Mouse (Mus musculus): ENCODE measurements around the gene Sds. TPM values are rescaled to one million over a fixed set of nuclear protein-coding genes. Genes with fewer than 3 reads are reported as not detected.
A peak's percentile ranks its signal among the peaks of the same experiment; 100 is the strongest.

Sds gene
- total RNA-seq (2021), result 3.5 and 28.1 TPM in 2 replicates
- long read RNA-seq, experiment 1, partial matches to known transcripts, result 0 of 3 reads
- long read RNA-seq, experiment 1, other reads (novel, unspliced or antisense), result 2 of 3 reads
- long read RNA-seq, experiment 2, transcript Sds-201 (8 exons, 1,207 nt), result major isoform, 26 of 35 reads
- long read RNA-seq, experiment 2, partial matches to known transcripts, result 5 of 35 reads
- long read RNA-seq, experiment 2, other reads (novel, unspliced or antisense), result 4 of 35 reads

DNA sequence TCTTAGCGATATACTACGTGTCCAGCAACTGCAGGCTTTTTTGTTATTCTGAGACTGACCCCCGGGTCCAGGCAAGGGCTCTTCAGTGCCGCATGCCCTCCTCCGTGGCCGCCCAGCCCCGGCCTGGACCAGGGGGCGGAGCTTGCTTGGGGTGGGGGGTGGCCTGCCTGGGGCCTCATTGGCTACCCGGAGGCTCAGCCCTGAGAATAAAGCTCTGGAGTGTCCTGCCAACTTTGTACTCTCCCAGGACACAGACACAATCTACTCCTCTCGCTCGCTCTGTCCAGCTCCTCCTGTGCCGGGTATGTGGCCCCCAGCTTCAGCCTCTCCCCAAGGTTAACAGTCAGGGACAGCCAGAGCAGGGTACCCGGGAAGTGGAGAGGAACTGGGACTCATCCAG lies at the start of gene Sds:
Sds (plus strand) TSS at position 231 of the 400 bp plus-strand sequence.
- peak; percentile 33 for DNase-seq

DNA sequence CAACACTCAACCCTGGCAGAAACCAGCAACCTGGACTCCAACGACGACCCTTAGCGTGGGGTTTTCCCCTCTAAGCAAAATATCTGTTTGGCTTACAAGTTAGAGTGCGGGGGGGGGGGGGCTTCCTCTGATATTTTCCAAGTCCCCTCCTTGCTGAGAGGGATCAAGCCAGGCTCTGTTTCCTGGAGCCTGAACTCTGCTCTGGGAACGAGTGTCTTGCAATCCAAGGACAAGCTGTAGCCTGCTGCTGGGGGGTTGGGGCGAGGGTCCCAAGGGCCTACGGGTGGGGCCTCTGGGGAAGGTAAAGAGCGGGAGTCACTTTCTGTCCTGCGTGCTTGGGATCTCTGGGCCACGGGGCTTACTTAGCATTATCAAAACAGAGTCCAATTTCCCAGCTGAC lies 49.8 kb upstream of the Sds start:
- DNase-seq, result no peak

DNA sequence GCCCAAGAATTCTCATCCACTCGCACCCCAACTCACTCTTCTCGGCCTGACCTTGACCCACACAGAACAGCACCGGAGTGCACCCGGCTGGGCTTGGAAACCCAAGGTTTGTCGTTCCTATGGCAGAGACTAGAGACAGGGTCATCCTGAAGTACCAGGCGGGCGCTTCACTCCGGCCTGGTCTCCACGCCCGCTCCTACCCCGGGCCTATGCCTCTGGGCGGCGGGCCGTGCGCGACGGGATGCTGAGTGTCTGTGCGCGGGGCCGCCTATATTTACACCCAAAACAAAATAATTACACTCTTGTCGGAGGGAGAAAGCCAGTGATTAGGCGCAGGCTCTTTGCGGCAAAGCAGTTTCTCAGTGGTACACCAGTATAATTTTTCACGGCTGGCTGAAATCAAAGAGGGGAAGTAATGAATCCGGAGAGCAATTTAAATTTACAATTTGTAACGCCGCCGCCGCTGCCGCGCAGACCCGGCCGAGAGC lies 48.8 kb upstream of the Sds start:
- DNase-seq, result no peak

DNA sequence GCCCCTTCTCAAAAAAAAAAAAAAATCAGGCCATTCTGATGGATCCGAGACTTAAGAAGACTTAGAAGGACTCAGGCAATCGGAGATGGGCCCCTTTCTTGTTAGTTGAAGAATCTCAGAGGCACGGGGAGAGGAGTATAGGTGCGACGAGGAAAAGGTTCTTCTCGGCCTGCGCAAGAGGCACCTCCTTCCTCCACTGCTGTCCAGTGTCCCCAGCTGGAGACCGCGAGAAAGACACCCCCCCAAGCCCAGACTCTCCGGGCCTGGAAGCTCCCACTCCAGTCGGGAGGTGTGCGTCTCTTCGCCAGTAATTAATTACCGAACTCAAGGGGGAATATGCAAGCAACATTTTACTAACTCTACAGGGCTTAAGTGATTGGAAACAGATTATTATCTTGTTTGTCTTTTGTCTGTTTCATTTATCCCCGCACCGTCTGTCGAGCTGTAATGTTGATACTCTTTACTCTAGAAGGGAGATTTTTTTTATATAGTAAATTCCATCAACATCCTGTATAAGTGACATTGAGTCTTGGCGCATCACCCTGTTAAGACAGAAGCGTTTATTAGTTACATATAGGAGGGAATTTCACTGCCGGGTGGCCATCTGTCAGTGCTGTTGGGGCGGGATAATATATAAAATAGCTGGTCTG lies 48.0 kb upstream of the Sds start:
- DNase-seq, result no peak

DNA sequence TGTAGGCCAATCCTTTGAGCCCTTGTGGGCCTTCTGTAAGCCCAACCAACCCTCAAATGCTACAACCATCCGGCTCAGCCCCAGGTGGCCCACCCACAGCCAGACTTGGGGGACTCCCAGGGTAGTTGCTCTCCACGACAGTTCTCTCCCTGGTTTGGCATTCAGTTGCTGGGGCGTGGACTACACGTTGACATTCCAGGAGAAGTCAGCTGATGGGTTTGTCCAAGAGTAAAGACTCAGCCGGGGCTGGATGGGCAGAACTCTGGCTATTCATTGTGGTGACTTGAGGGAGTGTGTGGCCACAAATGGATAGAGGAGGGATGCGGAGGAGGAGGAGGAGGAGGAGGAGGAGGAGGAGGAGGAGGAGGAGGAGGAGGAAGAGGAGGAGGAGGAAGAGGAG lies 47.3 kb upstream of the Sds start:
- DNase-seq, result no peak

DNA sequence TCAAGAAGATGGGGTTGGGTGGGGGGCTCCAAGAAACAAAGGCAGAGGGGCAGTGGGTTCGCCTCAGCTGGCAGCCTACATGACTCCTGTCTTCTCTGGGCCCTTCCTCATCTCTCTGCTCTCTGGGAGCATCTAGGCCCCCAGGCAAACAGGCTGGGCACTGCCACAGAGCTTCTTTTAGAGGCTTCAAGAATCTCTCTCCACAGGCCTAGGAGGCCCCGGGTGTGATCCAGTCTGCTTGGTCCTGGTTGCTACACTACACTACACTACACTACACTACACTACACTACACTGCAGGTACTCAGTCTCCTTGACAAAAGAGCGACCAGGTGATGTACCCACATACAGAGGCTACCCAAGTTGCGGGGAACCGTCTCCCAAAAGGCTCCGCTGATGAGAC lies 46.6 kb upstream of the Sds start:
- DNase-seq, result no peak

DNA sequence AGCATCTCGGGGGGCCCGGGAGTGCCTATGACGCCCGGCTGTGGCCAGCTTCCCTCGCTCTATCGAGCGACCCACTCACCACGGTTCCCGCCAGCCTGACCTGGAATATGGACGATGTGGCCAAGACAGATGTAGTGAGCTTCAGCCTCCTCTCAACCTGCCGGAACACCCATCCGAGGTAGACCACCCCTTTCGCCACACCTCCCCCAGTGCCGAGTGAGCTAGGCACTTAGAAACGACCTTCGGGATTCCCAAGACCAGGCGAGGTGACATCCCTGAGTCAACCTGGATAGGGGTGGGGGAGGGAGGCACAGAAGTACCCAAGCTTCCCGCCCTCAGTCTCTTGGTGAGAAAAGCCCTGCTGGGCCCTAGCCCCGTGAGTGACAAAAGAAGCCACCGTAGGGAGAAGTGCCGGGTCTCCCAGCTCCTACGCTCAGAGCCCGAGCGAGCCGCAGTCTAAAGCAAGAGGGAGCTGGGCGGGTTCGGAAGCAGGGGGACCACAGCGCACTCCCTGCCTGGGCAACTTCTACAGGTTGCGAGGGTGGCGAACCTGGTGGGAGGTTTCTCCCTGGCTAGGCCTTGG lies 45.2 kb upstream of the Sds start:
- DNase-seq, result no peak

DNA sequence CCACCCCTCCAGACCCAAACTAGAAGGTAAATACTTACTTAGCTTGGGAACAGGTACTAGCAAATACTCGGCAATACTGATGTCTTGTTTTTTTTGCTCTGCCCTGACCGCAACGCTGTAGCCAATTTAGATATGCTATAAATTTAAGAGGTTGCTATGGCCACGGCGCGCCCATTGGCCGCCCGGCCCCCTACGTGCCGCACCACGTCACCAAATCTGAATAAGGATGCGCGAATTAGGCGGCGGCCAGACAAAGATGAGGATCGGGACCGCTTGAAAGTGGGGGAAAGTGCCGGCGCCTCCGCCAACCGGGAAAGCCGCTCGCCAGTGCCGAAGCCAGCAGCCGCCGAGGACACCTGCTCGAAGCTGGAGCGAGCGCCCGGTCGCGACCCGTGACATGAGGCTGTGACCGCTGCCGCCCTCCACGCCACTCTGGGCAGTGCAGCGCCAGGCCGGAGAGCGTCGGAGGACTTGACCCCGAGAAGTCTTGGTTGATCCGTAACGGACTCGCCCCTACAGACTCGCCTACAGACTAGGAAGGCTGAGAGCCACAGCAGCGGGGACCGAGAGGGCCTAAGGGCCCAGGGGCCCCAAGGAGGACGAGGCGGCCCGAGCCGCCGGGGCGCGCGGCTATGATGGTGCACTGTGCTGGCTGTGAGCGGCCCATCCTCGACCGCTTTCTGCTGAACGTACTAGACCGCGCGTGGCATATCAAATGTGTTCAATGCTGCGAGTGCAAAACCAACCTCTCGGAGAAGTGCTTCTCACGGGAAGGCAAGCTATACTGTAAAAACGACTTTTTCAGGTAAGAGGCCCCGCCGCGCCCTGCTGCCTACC lies 44.5 kb upstream of the Sds start, which contains the start of gene Lhx5:
Lhx5 (plus strand) TSS at position 51 of the 837 bp plus-strand sequence.
- no peak for DNase-seq

DNA sequence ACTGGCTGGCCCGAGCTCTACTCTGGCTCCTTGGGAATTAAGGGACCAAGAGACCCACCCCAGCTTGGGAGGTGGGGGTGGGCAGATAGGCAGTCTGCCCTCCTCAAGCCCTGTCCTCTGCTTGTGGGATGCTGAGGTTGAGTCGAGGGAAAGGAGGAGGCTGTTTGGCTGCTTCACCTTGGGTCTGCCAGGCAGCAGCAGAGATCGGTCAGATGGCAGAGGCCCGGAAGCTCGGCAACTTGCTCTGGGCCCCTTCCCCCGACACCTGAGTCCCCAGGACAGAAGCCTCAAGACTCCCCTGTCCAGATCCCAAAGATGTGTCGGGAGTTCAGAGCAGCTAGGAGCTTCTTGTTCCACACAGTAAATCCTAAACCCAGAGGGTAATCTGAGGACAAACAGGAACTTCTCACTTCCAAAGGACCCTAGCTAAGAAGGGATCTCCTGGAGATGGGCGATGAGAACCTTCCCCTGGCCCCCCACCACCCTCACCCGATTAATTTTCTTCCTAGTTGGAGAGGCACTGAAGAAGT lies 43.8 kb upstream of the Sds start:
- DNase-seq, result no peak

DNA sequence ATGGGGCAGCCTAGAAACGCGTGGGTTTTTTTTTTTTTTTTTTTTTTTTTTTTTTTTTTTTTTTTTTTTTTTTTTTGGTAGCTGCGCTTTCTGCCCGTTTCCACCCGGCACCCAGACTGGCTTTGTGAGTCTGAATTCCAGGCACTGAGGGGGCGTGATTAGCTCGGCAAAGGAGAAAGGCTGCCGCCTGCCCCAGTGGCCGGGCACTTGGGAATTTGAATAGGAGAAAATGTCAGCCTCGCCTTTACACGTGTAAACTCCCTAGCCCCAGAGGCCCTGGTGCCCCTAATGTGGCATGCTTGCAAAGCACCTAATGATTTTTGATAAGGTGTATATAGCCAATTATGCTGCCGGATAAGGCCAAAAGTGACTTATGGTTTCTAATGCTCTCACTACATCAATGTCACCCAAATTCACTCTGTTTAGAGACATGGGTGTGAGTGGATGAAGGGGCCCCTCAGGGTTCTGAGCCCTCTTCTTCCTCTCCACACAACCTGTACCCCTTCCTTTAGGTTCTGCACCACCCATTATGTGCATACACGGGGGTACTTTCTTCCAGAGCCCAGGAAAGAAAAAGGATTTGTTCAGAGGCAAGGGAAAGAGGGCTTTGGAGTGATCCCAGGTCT lies 43.1 kb upstream of the Sds start:
- DNase-seq, result no peak

DNA sequence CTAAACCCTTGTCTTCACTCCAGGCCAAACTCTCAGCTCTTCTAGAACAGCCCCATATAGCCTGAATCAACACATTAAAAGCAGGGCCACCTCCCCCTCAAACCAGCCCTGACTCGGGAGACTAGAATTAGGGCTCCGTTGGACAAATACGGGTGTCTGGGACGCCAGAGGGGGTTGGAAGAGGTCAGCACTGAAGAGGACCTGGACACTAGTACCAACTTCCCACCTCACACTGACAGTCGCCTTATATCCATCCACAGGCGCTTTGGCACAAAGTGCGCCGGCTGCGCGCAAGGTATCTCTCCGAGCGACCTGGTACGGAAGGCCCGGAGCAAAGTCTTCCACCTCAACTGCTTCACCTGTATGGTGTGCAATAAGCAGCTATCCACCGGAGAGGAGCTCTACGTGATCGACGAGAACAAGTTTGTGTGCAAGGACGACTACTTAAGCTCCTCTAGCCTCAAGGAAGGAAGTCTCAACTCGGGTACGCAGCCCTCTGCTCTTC lies 42.0 kb upstream of the Sds start:
- DNase-seq, result no peak

DNA sequence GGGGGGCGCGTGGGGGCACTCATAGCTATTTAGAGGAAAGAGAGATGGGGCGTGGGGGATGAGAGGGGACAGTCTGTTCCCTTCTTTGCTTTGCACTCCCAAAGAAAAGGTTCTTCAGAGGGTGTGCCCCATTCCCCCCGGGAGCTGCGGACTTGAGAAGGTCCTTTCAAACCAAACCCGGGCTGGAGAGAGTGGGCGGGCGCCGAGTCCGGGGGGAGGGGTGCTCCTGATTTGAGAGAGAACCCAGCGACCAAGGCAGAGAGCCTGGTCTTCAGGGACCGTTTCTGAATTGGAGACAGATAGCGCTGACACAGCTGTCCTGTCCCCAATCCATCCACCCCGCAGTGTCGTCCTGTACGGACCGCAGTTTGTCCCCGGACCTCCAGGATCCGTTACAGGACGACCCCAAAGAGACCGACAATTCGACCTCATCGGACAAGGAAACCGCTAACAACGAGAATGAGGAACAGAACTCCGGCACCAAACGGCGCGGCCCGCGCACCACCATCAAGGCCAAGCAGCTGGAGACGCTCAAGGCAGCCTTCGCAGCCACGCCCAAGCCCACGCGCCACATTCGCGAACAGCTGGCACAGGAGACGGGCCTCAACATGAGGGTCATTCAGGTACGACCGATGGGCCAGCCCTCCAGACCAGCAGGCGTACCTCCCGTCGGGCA lies 41.2 kb upstream of the Sds start:
- no peak for DNase-seq

DNA sequence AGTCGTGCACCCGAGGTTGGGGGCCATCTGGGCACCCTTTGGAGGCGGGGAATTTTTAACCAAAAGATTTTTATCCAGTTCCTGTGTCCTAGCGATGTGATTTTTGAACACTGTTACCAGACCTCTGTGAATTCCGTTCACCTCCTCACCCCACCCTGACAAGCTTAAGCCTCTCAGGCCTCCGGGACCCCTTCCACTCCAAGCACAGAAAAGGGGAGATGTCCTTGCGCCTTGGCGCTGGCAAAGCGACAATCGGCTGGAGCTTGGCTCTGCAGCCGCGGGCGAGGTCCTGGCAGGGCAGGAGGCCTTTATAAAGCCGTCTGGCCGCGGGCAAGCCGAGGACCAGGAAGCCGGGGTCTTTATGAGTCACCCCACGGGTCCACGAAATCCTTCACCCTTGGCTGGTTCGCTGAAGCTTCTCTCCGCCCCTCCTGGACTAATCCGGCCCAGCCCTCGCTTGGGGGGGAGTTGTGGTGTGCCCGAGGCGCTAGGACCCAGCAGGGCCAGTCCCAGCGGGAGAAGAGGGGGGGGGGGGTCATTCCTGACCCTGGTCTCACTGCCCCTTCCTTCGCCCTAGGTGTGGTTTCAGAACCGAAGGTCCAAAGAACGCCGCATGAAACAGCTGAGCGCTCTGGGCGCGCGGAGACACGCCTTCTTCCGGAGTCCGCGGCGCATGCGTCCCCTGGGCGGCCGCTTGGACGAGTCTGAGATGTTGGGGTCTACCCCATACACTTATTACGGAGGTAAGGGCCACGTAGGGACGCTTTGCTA lies 40.4 kb upstream of the Sds start:
- no peak for DNase-seq

DNA sequence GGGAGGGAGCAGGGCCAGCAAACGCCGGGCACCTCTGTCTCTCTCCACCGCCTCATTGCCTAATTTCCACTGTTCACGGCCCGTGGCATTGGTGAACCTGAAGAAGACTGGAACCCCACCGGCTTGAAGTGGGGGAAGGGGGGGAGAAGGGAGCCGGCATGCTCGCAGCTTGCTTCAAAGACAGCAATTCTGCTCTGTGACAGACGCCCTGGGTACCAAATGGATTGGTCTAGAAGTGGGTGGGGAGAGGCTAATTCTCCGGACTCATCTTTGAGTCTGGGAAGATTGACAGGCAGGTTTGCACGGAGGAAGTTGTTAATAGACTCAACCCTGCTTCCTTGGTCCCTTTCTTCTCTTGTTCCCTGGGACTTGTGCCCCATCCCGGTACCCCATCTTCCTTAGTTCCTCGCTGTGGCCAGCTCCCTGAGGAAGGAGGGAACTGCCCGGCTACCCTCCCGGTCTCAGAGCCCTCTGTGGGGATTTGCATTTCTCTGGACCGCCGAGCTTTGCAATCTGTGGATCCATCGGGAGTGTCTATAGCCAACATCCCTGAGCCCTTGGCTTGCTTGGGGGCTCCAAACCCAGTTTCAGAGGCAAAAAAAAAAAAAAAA lies 39.3 kb upstream of the Sds start:
- no peak for DNase-seq

DNA sequence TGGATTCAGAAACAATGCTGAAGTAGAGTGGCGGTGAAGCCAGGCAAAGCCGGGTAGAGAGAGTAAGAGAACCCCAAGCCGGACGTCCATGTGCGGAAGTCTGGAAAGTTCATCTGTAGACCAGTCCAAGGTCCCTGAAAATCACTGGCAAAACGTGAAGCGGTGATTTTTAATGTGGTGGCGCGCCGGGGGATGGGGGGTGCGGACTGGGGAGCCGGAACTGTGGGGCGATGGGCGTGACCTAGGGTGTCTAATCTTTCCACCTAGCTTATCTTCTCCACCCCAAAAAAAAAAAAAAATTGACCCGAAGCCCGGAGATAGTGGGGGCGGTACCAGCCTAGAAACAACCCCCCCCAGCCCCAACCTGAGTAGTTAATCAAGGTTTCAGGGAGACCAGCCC lies 38.8 kb upstream of the Sds start:
- DNase-seq, result no peak

DNA sequence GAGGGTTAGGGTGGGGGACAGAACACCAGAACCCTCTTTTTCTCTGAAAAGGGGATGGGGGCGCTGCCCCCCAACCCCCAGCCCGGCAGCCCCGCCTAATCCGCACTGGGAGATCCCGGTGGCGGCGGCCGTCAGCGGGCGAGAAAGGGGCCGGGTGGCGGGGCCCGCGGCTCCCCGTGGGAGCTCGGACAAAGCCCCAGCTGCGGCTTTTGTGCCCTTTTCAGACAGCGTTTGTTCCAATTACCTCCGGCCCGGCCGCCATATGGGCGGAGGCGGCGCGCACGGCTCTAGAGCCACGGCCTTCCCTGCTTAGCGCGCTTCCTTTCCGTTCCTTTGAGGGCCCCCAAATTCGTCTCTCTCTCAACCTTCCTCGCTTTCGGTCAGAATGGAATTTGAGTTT lies 38.3 kb upstream of the Sds start:
- DNase-seq, result no peak

DNA sequence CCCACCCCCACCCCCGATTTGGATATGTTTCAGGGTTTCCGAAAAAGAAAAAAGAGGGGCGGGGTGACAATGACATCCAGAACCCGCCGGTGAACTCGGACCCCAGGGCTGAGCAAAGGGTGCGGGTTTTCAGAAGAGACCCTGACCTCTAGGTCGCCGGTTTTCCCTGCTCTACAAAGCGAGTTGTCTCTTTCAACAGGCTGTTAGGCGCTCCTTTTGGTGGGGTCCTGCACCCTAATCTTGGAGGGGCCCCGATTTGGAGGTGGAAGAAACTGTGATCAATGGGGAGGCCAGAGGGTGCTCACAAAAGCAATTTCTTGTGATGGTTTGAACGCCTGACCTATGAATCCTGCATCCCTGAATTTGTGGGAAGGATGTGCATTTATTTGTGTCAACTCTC lies 37.9 kb upstream of the Sds start:
- DNase-seq, result no peak

DNA sequence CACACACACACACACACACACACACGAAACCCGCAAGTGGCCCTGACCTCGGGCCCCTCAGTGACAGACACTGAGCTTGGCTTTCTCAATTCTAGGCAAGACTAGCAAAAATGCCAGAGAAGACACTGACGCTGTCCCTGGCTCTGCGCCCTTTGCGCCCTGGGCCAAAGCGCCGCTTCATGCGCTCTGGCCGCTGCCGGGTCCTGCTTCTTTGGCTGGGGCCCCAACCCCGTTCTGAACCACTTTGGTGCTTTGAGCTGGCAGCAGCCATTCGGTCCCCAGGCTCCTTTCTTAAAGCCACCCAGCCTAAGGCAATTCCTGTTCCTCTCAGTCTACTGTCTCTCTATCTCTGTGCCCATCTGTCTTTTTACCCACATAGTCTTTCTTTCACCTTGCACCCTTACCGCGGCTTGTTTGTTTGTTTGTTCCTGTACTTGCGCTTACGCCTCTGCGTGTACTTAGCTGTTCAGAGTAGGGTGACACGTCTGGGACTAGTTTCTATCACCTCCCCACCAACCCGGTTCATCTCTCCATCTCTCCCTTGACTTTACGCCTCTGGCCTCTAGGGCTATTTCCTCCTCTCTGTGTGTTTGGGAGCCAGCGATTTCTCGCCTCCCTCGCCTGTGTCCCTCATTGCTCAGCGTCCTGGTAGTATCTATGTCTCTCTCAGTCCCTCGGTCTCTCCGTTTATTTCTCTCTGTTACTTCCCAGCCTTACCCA lies 37.2 kb upstream of the Sds start:
- DNase-seq, result no peak
